Mouse (Mus musculus) G1E (cell line): ENCODE results near the gene Carm1.

ENCODE experiments used
- CTCF ChIP-seq: IDR thresholded peaks from 2 replicates; pipeline ENCODE4 v1.5.1; 2012; ENCODE audit warnings: low read depth, low read length, inconsistent platforms, mixed read lengths
- GATA1 ChIP-seq: IDR thresholded peaks from 2 replicates; pipeline ENCODE4 v1.6.1; 2012; ENCODE audit warnings: borderline replicate concordance, low read length, inconsistent platforms, mixed read lengths
- GATA2 ChIP-seq: IDR thresholded peaks from 2 replicates; pipeline ENCODE4 v1.6.1; 2012; ENCODE audit warnings: low read depth, low read length, inconsistent platforms, borderline replicate concordance
- POLR2AphosphoS5 ChIP-seq: IDR thresholded peaks from 2 replicates; pipeline ENCODE4 v1.6.1; 2012; ENCODE audit warnings: low read depth, low read length, inconsistent platforms; ENCODE audit not compliant: insufficient replicate concordance
- TAL1 ChIP-seq: conservative IDR thresholded peaks from 2 replicates; pipeline ENCODE4 v1.6.1; 2012; ENCODE audit warnings: low read depth, low read length, inconsistent platforms, mixed read lengths

DNA sequence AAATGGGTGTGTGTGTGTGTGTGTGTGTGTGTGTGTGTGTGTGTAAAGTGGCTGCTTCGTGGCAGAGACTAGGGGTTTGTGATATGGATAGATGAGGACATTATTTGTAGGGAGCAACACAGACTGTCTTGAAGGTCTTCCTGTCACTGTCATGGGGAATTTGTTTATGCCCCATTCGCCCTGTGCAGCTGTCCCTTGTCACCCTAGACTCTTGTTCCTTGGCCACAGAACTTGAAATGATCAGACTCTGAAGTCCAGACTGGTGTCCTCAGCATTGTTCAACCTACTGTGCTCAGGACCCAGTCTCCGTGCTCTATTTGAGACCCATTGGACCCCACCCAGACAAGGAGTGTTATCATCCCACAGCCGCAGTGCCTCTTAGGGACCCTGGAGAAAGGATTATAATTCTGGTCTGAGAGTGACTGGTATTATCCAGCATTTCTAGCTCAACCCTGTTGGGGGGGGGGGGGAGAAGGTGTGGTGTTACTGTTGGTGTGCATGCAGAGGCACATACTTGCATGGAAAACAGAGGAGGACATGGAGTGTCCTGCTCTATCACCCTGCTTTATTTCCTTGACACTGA is 18.4 kb downstream of the Carm1 start:
- TF ChIP-seq CTCF (no peak), GATA1 (no peak), GATA2 (no peak), TAL1 (no peak), POLR2AphosphoS5 (no peak)
